Mouse (Mus musculus): Measurements from ENCODE around the gene Ly75.

DNA sequence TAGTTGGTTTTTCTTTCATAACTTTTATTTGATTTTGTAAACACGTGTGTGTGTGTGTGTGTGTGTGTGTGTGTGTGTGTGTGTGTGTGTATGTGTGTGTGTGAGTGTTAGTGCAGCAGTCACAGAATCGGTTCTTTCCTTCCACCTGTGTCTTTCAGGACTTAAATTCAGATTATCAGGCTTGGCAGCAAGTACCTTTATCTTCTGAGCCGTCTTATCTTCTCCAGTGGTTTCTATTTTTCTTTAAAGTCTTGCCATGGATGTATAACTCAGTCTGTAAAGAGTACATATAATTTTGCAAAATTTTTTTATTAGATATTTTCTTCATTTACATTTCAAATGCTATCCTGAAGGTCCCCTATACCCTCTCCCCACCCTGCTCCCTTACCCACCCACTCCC, 4.3 kb upstream of the Ly75 start:
- TF ChIP-seq EP300 (IDR thresholded peaks at IDR 0.05) (no peak), CTCF (IDR thresholded peaks at IDR 0.05) (no peak)

Measured in lung, postnatal 0 days (tissue).